Mouse (Mus musculus): ENCODE results near the gene Bmpr1b.
A peak's percentile ranks its signal among the peaks of the same experiment; 100 is the strongest.
"Not testable (repeated sequence)": the region's sequence is repeated elsewhere in the genome, so short reads cannot be mapped to it uniquely, and the experiment has no call there.

Gene Bmpr1b

DNA sequence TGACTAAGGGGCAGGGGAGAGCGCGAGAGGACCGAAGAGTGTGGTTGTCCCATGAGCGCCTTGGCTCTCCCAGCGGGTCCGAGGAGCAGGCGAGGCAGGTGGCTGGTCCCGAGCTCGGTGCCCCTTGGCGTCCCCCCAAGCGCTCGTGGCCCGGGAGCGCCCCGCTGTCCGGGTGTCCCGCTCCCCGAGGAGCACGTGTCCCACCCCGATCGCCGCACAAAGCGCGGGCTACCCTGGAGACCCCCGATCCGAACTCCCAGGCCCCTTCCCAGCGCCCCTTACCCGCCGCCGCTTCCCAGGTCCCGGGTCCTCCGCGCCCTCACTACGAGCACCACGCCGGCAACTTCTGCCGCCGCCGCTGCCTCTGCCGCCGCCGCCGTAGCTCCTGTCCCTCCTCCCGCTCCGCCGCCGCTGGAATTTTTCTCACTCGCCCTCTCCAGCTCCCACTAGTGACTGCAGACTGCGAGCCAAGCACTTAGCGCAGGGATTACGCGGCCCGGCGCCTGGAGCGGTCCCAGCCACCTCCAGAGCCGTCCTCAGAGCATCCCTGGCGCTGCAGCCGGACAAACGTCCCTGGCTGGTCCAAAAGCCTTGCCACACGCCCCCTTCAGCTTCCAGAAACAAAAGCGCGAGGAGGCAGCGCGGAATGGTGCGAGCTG is at the start of gene Bmpr1b:
Gene Bmpr1b (minus strand): TSS at position 563 of the 659 bp plus-strand sequence.
- DNase-seq (ENCODE audit: low spot score in 2 of 2): peak; percentile 32 to 62

DNA sequence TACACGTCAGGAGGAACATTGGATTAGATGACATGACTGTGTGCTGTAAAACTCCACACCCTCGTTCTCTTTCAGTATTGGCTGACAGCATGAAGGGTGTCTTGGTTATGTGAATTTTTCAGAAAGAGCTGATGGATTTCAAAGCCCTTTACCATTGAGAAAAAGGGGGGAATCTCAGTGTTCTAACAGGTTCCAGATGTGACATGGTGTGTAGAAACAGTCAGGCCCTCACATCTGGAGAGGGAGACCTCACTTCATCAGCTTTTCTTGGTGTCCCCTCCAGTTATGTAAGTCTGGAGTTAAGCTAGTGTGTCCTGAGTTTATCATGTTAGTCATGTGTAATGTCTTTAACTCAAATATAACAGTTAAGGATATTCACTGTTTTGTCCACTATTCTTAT is 43.6 kb upstream of the Bmpr1b start:
- no peak for DNase-seq (ENCODE audit: low spot score in 2 of 2)

DNA sequence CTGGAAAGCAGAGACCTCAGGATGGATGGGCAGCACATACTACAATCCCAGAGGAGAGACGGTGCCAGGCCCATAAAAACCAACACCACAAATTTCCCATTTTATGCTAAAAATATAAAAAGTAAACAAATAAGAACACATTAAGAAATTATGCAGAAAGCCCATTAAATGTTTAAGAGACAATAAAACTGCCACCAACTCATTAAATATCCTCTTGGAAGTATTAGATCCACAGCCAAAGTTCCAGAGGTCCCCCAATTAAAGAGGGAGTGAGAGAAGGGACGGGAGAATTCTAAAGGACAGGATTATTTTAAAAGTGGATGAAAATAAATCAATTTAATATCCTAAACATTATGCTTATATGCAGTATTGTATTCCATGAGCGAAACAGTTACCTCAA is 43.0 kb upstream of the Bmpr1b start:
- DNase-seq (ENCODE audit: low spot score in 2 of 2): no peak

DNA sequence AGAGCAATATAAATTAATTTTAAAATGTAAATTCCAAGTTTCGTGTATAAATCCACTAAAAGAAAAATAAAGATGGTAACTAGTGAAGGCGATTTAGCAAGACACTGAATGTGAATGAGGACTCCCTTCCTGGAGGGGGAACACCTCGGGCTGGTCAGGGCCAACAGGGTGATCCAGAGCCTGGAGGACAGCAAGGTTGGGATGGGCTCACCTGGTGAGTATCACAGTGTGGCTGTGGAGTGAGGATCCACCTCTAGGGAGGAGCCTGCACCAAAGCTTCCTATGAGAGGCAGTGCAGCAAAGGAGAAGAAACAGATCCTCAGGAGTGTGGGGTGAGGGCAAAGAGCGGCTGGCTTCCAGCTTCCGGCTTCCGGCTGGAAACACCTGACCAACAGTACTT is 40.8 kb upstream of the Bmpr1b start:
- no peak for DNase-seq (ENCODE audit: low spot score in 2 of 2)

DNA sequence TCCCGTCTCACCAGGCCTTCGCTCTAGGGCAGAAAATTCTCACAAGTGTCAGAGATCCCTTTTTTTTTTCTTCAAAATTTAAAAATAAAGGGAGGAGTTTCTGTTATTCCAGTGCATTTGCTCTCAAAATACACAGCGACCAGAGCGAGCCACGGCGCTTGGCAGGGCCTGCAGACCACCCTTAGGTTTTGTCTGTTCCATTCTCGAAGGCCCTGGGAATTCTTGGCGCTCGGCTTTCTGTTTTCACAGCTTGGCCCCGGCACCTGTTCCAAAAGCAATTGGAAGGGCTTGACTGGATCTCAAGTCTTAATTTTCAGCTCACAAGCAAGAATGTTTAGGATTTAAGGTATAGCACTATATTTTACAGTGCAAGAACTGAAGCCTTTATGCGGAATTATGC is 39.8 kb upstream of the Bmpr1b start:
- DNase-seq (ENCODE audit: low spot score in 2 of 2): no peak

DNA sequence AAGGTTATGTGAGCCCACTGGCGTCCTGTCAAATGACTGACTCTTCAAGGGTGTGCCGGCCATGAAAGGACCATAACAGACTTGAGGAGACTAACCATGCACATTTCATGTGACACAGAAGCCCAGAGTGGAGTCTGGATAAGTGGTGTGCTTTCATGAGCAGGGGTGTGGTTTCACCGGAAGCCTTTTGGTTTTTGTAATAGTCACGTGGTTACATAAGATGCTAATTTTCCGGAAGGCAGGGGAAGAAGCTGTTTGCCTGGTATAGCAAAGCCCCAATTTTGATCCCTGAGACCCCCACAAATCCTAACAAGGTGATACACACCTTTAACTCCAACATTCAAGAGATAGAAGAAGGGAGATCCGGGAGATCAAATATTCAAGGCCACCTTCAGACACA is 38.3 kb upstream of the Bmpr1b start:
- no peak for DNase-seq (ENCODE audit: low spot score in 2 of 2)

DNA sequence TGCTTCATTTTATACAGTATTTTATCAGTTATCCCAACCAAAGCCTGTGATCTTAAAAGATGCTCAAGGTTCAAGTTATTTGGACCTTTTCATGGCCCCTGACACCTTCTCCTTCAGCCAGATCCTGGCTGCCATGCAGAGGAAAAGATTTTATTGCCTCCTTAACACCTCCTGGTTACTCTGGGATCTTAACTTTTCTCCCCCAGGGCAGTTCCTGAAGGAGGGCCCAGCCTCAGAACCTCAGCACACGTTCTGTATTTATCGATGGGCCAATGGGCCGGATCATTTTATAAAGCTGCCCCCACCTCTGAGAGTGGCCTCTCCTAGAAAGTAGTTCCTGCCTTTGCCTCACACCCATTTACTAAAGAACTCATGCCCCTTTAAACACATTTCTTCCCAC is 37.1 kb upstream of the Bmpr1b start:
- no peak for DNase-seq (ENCODE audit: low spot score in 2 of 2)

DNA sequence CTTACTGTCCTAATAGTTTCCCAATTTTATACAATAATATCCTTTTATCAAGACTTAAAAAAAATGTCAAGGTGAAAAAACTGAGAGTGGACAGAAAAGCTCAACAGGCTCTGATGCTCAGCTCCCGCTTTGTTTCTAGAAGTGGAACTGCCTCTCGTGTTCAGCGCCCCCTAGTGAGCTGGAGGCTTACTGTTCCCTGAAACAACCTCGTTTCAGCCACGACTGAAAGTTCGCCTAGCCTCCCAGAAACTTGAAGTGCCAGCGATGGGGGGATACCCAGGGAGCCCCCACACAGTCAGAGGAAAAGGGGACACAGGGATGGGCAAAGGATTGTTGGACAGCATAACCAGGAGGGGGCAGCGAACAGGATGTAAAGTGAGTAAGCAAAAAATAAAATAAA is 26.9 kb upstream of the Bmpr1b start:
- no peak for DNase-seq (ENCODE audit: low spot score in 2 of 2)

DNA sequence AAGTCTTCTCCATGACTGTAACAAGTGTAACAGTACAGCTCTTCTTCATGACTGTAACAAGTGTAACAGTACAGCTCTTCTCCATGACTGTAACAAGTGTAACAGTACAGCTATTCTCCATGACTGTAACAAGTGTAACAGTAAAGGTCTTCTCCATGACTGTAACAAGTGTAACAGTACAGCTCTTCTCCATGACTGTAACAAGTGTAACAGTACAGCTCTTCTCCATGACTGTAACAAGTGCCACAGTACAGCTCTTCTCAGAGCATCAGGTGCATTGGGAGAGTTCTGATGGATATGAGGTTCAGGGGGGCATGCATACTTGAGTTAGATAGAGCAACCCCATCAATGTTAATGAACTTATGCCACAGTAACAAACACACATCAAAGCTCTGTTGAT is 22.4 kb upstream of the Bmpr1b start:
- not testable (repeated sequence) for DNase-seq (ENCODE audit: low spot score in 2 of 2)

DNA sequence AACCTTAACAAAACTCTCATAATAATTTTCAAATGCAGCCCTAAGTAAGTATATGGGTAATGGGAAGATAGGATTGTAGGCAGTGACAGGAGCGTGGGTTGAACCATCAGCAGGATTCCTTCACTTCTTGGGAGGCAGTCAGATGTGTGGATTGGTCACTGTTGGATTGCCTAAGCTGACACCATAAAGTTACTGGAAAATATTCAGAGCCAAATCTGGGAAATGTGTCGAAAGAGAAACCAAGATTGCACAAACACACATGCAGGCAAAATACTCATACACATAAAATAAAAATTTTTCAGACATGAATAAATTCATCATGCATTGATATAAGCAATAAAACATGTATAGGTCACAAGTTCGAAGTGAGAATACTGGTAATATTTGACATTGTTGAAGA is 17.3 kb upstream of the Bmpr1b start:
- no peak for DNase-seq (ENCODE audit: low spot score in 2 of 2)

DNA sequence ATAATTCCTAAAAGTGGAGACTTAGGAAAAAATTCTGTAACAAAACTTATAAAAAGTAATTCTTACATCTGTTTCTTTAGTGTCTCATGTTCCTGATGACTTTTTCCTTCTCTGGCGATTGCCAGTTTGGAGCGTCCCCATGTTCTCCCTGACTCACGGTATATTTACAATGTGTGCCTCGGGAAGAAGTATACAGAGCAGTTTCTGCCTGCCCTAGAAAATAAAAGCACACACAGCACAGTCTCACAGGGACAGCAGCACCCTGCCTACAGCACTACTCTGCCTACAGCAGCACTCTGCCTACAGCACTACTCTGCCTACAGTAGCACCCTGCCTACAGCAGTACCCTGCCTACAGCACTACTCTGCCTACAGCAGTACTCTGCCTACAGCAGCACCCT is 4.8 kb upstream of the Bmpr1b start:
- no peak for DNase-seq (ENCODE audit: low spot score in 2 of 2)

DNA sequence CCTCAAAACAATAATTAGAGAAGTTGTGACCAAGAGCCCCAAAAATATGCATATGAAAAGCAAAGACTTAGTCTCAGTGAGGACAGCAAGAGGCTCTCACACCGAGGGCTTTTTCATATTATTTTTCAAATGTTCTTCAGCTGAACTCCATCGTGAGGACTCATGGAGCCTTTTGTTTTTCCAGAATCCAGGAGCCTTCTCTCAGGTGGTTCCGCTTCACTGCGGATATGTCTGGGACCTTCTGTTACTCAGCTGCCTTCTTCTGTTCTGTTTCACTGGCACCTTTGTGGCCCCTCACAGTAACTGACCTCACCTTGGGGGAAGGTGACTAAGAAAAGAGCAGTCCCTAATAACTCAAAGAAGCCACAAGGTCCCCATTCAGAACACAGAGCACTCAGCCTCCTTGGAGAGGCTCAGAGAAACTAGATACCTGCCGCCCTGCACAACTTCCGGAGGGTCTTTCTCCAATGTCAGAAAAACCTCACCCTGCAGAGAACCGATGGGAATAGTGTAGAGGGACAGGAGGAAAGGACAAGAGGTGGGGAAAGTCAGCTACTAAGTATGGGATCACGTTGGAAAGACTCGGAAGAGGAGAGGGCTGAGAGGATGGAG is 868 bp downstream of the Bmpr1b start:
- no peak for DNase-seq (ENCODE audit: low spot score in 2 of 2)

DNA sequence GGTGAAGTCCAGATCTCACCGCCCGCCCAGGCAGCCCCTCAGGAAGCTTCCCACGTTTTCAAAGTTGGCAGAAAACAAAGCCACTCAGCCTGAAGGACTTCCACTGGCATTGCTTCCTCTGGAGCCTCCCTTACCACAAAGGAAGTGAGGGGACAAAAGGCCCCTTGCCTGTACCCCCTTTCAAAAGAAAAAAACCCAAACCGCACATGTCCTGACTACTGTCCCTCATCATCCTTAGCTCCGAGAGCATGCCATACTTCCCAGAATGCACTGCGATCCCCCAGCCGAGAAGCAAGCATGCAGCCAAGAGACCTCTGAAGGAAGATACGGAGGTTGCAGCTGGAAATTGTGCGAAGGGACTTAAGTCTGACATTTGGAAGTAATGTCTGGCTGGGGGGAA is 4.2 kb downstream of the Bmpr1b start:
- no peak for DNase-seq (ENCODE audit: low spot score in 2 of 2)

DNA sequence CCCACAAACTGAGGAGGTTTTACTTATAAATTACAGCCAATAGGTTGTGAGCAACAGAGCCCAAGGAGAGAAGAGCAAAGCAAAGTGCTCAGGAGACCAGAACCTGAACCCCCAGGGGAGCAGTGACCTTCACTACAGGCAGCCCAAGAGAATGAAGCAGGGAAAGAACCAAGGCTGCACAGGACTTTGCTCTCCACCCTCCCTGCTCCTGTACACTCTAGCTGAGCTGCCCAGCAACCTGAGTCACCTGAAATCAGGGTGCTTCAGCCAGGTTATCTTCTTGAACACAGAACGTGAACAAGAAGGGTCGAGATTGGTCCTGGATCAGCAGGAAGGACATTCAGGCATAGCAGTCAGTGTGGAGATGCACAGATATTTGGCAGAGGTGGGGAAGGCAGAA is 5.3 kb downstream of the Bmpr1b start:
- DNase-seq (ENCODE audit: low spot score in 2 of 2): no peak

DNA sequence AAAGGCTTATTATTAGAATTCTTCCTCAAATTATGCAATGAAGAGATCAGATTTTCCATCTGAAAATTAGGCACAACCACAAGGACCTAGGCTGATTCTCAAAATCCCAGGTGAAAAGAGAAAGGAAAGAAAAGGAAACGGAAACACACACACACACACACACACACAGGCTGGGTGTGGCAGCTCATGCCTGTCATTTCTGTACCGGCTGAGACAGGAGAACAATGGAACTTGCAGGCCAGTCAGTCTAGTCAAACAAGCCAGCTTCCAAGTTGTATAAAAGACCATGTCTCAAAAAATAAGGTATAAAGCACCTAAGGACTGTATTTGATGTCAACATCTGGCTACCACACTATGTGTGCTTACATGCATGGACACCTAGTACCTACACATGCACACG is 7.8 kb downstream of the Bmpr1b start:
- DNase-seq (ENCODE audit: low spot score in 2 of 2): no peak

DNA sequence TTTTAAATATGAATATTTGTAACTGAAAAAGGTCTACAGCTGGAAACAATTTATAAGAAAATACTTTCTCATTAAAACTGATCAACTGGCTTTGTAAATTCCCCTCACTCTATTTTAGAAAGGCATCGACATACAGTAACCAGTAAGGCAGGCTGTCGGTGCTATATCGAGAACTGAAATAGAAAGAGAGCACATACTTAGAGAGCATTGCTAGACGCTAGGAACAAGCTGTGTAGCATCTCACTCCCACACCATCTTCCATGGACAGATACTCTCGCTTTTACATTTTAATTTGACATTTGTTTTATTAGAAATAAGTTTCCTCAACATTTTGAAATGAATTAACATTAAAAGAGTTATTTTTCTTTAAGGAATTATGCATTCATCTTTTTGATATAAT is 17.2 kb downstream of the Bmpr1b start:
- no peak for DNase-seq (ENCODE audit: low spot score in 2 of 2)

DNA sequence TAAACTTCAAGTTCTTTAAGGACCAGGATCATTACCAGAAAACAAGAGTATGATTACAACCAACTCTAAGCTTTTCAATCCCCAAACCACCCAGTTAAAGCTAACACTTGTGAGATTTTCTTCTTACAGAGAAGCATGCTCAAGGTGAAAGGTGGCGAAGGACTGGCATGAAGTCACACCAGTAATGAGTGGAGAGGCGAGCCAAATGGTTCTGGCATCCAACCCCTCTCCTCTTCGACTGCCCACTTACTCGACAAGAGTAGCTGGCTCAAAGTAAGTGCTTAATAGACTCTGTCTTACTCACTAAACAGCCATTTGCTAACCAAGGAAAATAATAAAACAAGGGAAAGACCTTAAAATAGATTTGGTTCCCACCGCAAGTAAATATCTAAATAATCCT is 30.4 kb downstream of the Bmpr1b start:
- DNase-seq (ENCODE audit: low spot score in 2 of 2): no peak

DNA sequence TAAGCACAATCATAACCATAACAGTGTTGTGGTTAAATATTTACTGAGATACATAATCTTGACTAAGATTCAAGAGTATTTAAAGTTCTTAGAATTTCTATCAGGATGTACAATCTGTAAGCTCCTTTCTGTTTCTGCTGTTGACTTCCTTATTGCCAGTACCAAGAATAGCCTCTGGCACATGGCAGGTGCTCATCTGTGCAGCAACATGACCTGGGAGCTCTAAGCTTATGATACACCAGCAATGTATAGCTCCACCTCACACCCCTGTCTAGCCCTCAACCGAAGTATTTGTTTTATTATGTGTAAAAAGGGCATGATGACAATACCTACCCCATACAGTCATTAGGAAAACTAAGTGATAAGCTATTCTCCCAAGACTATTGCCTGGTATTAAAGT is 42.8 kb downstream of the Bmpr1b start:
- no peak for DNase-seq (ENCODE audit: low spot score in 2 of 2)

DNA sequence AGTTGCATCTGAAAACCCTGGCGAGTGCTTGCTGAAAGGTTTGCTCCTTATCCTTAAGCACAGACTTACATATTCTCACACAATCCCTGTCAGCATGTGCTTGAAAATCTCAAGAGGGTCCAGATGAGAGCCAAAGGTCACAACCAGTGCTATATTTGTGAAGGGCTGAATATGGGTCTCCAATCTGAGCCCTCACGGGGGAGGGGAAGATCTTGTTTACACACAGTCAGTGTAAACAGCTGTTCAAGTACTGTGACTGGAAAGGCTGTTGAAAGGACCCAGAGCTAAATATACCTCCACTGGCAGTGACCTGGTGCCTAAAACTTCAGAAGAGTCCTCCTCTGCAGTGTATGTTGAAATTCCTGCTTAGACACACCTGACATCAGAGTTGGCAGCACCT is 43.7 kb downstream of the Bmpr1b start:
- no peak for DNase-seq (ENCODE audit: low spot score in 2 of 2)

DNA sequence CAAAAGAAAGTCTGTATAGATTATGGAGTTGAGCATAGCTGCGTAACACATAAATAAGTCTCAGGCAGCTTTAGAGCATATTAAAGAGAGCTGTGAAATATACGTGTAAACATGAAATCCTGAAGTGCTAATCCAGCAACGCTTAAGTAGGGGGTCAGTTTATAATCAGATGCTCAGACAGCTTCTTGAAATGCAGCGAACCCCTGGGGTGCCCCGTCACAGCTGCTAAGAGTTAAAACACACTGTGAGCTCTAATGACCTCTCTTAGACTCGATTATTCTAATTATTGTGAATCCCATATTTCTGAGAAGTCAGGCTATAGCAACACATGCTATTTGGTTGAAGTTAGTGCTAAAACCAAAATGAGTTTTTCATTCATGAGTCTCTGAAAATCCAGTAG is 45.0 kb downstream of the Bmpr1b start:
- no peak for DNase-seq (ENCODE audit: low spot score in 2 of 2)

DNA sequence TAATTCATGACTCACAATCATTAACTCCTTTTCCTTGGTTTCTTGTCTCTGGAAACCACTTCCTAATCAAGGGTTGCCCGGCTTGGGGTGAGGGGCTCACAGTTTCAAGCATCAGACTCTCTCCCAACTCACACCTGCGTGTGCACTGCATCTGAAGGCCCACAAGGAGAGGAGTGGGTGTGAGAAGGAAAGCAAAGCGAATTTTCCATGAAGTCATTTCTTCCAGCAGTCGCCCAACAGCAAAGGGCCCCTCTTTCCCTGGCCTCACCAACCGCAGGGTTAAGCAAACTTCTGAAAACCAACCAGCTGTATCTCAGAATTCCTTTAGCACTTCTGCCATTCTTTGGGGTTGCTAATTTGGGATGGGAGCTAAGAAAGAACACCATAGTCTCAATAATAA is 46.8 kb downstream of the Bmpr1b start:
- DNase-seq (ENCODE audit: low spot score in 2 of 2): no peak

DNA sequence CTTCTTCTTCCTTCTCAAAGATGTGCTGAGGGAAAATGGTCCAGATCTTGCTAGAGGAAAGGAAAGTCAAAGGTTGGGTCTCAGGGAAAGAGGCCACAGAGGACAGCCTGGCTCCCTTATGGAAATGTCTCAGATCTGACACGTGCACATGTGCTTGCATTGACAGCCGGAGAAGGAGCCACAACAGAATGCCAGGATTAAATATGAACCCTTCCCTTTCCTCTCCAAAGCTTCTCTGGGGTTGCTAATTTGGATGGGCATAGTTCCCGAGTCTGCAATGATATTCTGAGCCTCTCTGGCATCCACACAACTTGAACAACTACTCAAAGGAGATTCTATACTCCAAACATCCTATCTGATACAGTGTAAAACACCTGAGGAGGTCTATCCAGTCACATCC is 48.4 kb downstream of the Bmpr1b start:
- no peak for DNase-seq (ENCODE audit: low spot score in 2 of 2)

DNA sequence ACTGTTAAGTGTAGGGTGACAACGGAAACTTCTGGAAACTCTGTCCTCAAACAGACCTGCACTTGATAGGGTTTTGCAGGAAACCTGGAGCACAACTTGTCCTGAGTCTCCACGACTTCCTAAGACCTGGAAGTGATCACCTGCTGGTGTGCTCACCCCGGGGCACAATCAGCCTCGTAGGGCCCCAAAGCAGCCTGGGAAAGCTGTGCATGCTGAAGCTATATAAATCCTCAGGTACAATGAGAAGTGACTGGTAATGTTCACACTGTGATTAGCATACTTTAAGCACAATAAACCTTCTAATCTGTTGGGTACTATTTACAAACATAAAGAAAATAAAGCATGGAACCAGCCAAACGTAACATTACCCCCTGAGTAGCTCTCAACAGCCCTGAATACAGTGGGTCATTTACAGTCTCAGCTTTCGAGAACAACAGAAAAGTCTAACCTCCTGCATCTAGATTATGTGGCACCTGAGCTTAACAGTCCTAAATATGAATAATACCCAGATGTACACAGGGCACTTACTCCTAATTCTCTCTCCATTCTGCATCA is 54.4 kb downstream of the Bmpr1b start:
- DNase-seq (ENCODE audit: low spot score in 2 of 2): no peak

DNA sequence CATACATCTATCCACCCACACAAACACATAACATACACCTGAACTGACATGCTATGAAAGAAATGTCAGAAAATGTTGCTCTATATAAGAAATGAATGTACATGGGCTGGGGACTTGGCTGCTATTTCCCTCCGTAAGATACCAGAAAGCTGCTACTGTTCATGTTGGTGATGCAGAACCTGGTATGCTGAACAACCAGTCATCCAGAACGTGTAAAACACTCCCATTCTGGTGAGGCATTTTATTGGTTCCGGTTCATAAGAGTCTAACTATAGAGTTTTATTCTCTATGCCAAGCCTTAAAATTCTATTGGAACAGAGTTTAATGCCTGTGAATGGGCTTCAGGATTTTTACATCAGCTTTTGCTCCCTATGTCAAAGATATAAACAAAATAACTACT is 55.0 kb downstream of the Bmpr1b start:
- no peak for DNase-seq (ENCODE audit: low spot score in 2 of 2)
